Mouse (Mus musculus) heart, adult 10 weeks (tissue): ENCODE results near the gene Myo15b. TPM values are rescaled to one million over a fixed set of nuclear protein-coding genes. Genes with fewer than 3 reads are reported as not detected.

Experiments used
- polyA plus RNA-seq: library from polyadenylated mRNA; stranded (reverse); fragments of 350-450 nt; fragmentation: Illumina TruSeq; extraction: RNeasy Lipid Tissue Mini Kit (QIAGEN cat#74804); gene quantifications from one replicate; pipeline ENCODE4 v1.2.3, GENCODE M21; 2014; ENCODE audit warnings: low read depth, low replicate concordance

The Myo15b gene
- polyA plus RNA-seq: 0.42 TPM

GRCm38 (mm10) chr11:115858354-115858753 is at the start of gene Myo15b:
TSS of gene Myo15b (plus strand) at chr11:115858406.

GRCm38 (mm10) chr11:115813507-115814296 is 44.5 kb upstream of the Myo15b start, which contains the start of gene Caskin2:
TSS of gene Caskin2 (minus strand) at chr11:115813639.

GRCm38 (mm10) chr11:115814605-115815450 is 43.4 kb upstream of the Myo15b start, which contains the start of gene Tsen54:
TSS of gene Tsen54 (plus strand) at chr11:115814724.

GRCm38 (mm10) chr11:115823774-115824740 is 34.1 kb upstream of the Myo15b start, which contains the start of gene Llgl2:
TSS of gene Llgl2 (plus strand) at chr11:115824049.

GRCm38 (mm10) chr11:115899486-115900266 is 41.5 kb downstream of the Myo15b start, which contains the start of gene Smim5:
TSS of gene Smim5 (plus strand) at chr11:115899966.

GRCm38 (mm10) chr11:115911632-115912376 is 53.6 kb downstream of the Myo15b start, which contains the start of gene Smim6:
TSS of gene Smim6 (plus strand) at chr11:115912017.

GRCm38 (mm10) chr11:115933108-115933746 is 75.0 kb downstream of the Myo15b start, which contains the start of the genes Sap30bp and Recql5:
TSS of gene Sap30bp (plus strand) at chr11:115933282.
TSS of gene Recql5 (minus strand) at chr11:115933477.

Other genes with a start within 250 kb of the Myo15b start
- 62.3 TPM for gene Mif4gd, start 245.4 kb upstream of the Myo15b start, polyA plus RNA-seq
- gene Slc25a19, start 230.1 kb upstream of the Myo15b start, polyA plus RNA-seq: 53.1 TPM
- 83.0 TPM for gene Grb2, start 149.8 kb upstream of the Myo15b start, polyA plus RNA-seq
- gene Tmem94, start 93.0 kb upstream of the Myo15b start, polyA plus RNA-seq: 74.3 TPM
- 33.6 TPM for gene Caskin2, start 44.8 kb upstream of the Myo15b start, polyA plus RNA-seq
- gene Tsen54, start 43.7 kb upstream of the Myo15b start, polyA plus RNA-seq: 11.2 TPM
- gene Llgl2, start 34.4 kb upstream of the Myo15b start, polyA plus RNA-seq: 11.7 TPM
- gene Smim5, start 41.6 kb downstream of the Myo15b start, polyA plus RNA-seq: 27.9 TPM
- not detected for gene Smim6, start 53.6 kb downstream of the Myo15b start, polyA plus RNA-seq
- 12.8 TPM for gene Sap30bp, start 74.9 kb downstream of the Myo15b start, polyA plus RNA-seq
- 11.7 TPM for gene Recql5, start 75.1 kb downstream of the Myo15b start, polyA plus RNA-seq
- gene Itgb4, start 116.3 kb downstream of the Myo15b start, polyA plus RNA-seq: 1.3 TPM
- 13.4 TPM for gene Galk1, start 154.3 kb downstream of the Myo15b start, polyA plus RNA-seq
- 127 TPM for gene H3f3b, start 169.6 kb downstream of the Myo15b start, polyA plus RNA-seq
- gene Unk, start 171.9 kb downstream of the Myo15b start, polyA plus RNA-seq: 11.0 TPM
- 0.76 TPM for gene Unc13d, start 219.6 kb downstream of the Myo15b start, polyA plus RNA-seq
- 108 TPM for gene Wbp2, start 228.6 kb downstream of the Myo15b start, polyA plus RNA-seq